Mouse (Mus musculus) ovary, postnatal 36 days (tissue): ENCODE data around the gene Gm47969.

Experiments
- DNase-seq: peaks from one replicate; pipeline ENCODE4 v3.0.0; 2022; ENCODE audit warnings: low spot score, mixed read lengths

Gm47969 gene

GRCm38 (mm10) chr1:83076190-83076917 lies 31.6 kb downstream of the Gm47969 start:
- no peak for DNase-seq

- DNase-seq: no peak
Observed at GRCm38 (mm10) chr1:83077016-83077415, 32.3 kb downstream of the Gm47969 start.

GRCm38 (mm10) chr1:83084790-83085189 lies 40.1 kb downstream of the Gm47969 start:
- no peak for DNase-seq

- no peak for DNase-seq
Observed at GRCm38 (mm10) chr1:83091268-83091667, 46.5 kb downstream of the Gm47969 start.
